Mouse (Mus musculus): ENCODE measurements around the gene Atp2b2. TPM values are rescaled to one million over a fixed set of nuclear protein-coding genes. Genes with fewer than 3 reads are reported as not detected.

Atp2b2 gene
- total and polyA plus RNA-seq, 3 experiments = 0.04 TPM; not detected in 2

DNA sequence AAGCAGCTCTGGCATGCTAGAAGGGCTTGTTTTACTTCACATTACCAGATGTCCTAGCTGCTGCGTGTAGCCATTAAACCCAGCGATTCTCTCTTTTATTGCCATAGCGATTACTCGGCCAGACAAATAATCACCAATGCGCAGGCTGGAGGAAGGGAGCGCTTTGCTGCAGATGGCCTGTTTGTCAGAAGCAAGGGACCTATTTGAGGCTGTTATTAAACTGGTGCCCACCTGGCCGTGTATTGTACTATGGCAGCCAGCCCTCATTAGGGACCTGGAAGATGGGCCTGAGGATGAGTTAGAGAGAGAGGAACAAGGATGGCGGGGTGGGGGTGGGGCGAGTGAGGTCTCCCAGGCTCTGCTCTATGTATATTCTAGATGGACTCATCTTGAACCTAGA is 243.1 kb downstream of the Atp2b2 start:
- Histone ChIP-seq H3K9me3 (replicated peaks; ENCODE audit: insufficient read depth, low read length) (no peaks in the 10 kb centered on the region), H3K4me3 (ENCODE audit: control insufficient read depth in 1 of 2, insufficient read depth in 1 of 2, low read depth in 2 of 2, low read length in 2 of 2) (no peak overlapping the region), H3K36me3 (ENCODE audit: control insufficient read depth in 1 of 2, insufficient read depth in 2 of 2, low read length in 2 of 2) (no peaks in the 10 kb centered on the region), H3K27ac (ENCODE audit: control insufficient read depth, low read depth, low read length) (no peak overlapping the region), H3K79me2 (ENCODE audit: control insufficient read depth, insufficient read depth, low read length, poor library complexity) (no peaks in the 10 kb centered on the region), H3K4me1 (ENCODE audit: control insufficient read depth in 1 of 2, insufficient read depth in 2 of 2, low read length in 2 of 2) (no peaks in the 10 kb centered on the region), H3K27me3 (ENCODE audit: control insufficient read depth in 1 of 2, insufficient read depth in 2 of 2, low read length in 2 of 2) (no peaks in the 10 kb centered on the region), H3K9ac (ENCODE audit: control insufficient read depth, low read depth, low read length, poor library complexity, severe bottlenecking) (no peak overlapping the region)
- no peak for DNase-seq (ENCODE audit: low read depth, low spot score)
- TF ChIP-seq USF2 (IDR thresholded peaks at IDR 0.05; ENCODE audit: borderline replicate concordance in 1 of 2, insufficient read depth in 1 of 2, low read depth in 1 of 2, low read length in 2 of 2) (no peak), CTCF (IDR thresholded peaks at IDR 0.05 in 2 of 3, conservative IDR thresholded peaks at IDR 0.05 in 1 of 3; ENCODE audit: control insufficient read depth in 1 of 3, insufficient read depth in 1 of 3, low read depth in 2 of 3, low read length in 3 of 3, poor library complexity in 1 of 3, severe bottlenecking in 1 of 3) (no peak), POLR2A (IDR thresholded peaks at IDR 0.05; ENCODE audit: control insufficient read depth in 1 of 2, insufficient read depth in 1 of 2, low read depth in 1 of 2, low read length in 2 of 2, poor library complexity in 1 of 2) (no peak), E2F4 (IDR thresholded peaks at IDR 0.05; ENCODE audit: borderline replicate concordance, low read depth, low read length) (no peak), ELF1 (IDR thresholded peaks at IDR 0.05; ENCODE audit: low read depth, low read length) (no peak)

DNA sequence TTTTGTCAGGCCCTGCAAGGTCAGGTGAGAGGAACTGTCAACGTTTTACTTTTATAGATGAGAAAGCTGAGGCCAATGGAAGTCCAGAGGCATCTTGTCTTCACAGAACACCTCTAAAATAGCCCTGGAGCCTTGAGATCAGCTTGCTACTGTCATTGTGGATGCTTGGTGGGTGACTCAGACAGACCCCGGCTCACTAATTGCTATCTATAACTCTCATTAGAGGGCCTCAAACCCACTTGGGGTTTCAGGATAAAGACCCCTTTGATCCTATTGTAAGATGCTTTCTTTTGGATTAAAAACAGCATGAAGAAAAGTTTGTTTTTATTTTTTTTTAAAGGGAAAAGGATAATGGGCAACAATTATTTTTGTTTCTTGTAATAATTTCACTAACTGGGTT is 243.5 kb downstream of the Atp2b2 start:
- no peak overlapping the region for H3K9ac ChIP-seq (ENCODE audit: control insufficient read depth, low read depth, low read length, poor library complexity, severe bottlenecking)
- H3K79me2 ChIP-seq (ENCODE audit: control insufficient read depth, insufficient read depth, low read length, poor library complexity) = no peaks in the 10 kb centered on the region
- H3K36me3 ChIP-seq (ENCODE audit: control insufficient read depth in 1 of 2, insufficient read depth in 2 of 2, low read length in 2 of 2) = no peaks in the 10 kb centered on the region
- no peak for DNase-seq (ENCODE audit: low read depth, low spot score)
- no peaks in the 10 kb centered on the region for H3K4me1 ChIP-seq (ENCODE audit: control insufficient read depth in 1 of 2, insufficient read depth in 2 of 2, low read length in 2 of 2)
- no peak overlapping the region for H3K27ac ChIP-seq (ENCODE audit: control insufficient read depth, low read depth, low read length)
- no peaks in the 10 kb centered on the region for H3K9me3 ChIP-seq (replicated peaks; ENCODE audit: insufficient read depth, low read length)
- no peak for TF ChIP-seq USF2 (IDR thresholded peaks at IDR 0.05; ENCODE audit: borderline replicate concordance in 1 of 2, insufficient read depth in 1 of 2, low read depth in 1 of 2, low read length in 2 of 2)
- no peak for TF ChIP-seq ETS1 (IDR thresholded peaks at IDR 0.05; ENCODE audit: low read depth, low read length)
- TF ChIP-seq CHD1 (IDR thresholded peaks at IDR 0.05; ENCODE audit: low read depth, low read length) = no peak
- no peak for TF ChIP-seq POLR2AphosphoS5 (IDR thresholded peaks at IDR 0.05; ENCODE audit: borderline replicate concordance, low read depth, low read length)
- TF ChIP-seq ELF1 (IDR thresholded peaks at IDR 0.05; ENCODE audit: low read depth, low read length) = no peak
- TF ChIP-seq NRF1 (IDR thresholded peaks at IDR 0.05; ENCODE audit: insufficient read depth, low read depth, low read length, poor library complexity, severe bottlenecking) = no peak
- no peak for TF ChIP-seq MYC (IDR thresholded peaks at IDR 0.05; ENCODE audit: low read depth, low read length)
- TF ChIP-seq RAD21 (IDR thresholded peaks at IDR 0.05; ENCODE audit: low read depth, low read length) = no peak
- TF ChIP-seq USF1 (IDR thresholded peaks at IDR 0.05; ENCODE audit: low read depth, low read length) = no peak
- no peak for TF ChIP-seq JUND (IDR thresholded peaks at IDR 0.05; ENCODE audit: low read depth, low read length)
- no peak for TF ChIP-seq MAX (IDR thresholded peaks at IDR 0.05; ENCODE audit: low read length)
- TF ChIP-seq SIN3A (IDR thresholded peaks at IDR 0.05; ENCODE audit: low read length) = no peak
- H3K27me3 ChIP-seq (ENCODE audit: control insufficient read depth in 1 of 2, insufficient read depth in 2 of 2, low read length in 2 of 2) = no peaks in the 10 kb centered on the region
- H3K4me3 ChIP-seq (ENCODE audit: control insufficient read depth in 1 of 2, insufficient read depth in 1 of 2, low read depth in 2 of 2, low read length in 2 of 2) = no peak overlapping the region

Data from MEL (cell line).